Comparison of ENCODE assay signal across 9 mouse cellular contexts in genomic region chr9:69759721-69760221, GRCm38 (mm10). TPM values are rescaled to one million over a fixed set of nuclear protein-coding genes. Genes with fewer than 3 reads are reported as not detected.
DNase-seq lines count a peak whose midpoint lies in the region; ATAC-seq and TF ChIP-seq lines count a peak whose summit lies in the region.
"Had no signal": no experiment of that assay in that cellular context is flagged by ENCODE, and none has a peak within 500 bp of the region (broad histone marks: within the 10 kb centered on the region; RNA-seq: fewer than 3 reads in every experiment).

No protein-coding gene starts in this region.

- no peaks in the 10 kb centered on the region for H3K9me3 ChIP-seq in lung, postnatal 0 days (ENCODE audit: low read length)

- no peak for TF ChIP-seq CTCF in testis, adult 2 months (IDR thresholded peaks at IDR 0.05; ENCODE audit: control insufficient read depth, insufficient read depth, insufficient replicate concordance, low read depth, low read length)
- no peak for TF ChIP-seq CTCF in lung, postnatal 0 days (IDR thresholded peaks at IDR 0.05)

- H3K36me3 ChIP-seq in testis, adult 2 months (ENCODE audit: control insufficient read depth, insufficient read depth, low read length), result no peaks in the 10 kb centered on the region
- H3K36me3 ChIP-seq in lung, postnatal 0 days (ENCODE audit: insufficient read depth, low read length), result no peaks in the 10 kb centered on the region

- no peaks in the 10 kb centered on the region; the same call in 1 of the 2 replicates for H3K27me3 ChIP-seq in testis, adult 2 months (ENCODE audit: control insufficient read depth, insufficient read depth, low read length)
- peaks cover 96% of the 10 kb centered on the region for H3K27me3 ChIP-seq in lung, postnatal 0 days (replicated peaks; ENCODE audit: insufficient read depth, low read length)

- DNase-seq in CD4-positive, CD25-positive, alpha-beta regulatory T cell, adult 2 months (ENCODE audit: low read depth, low spot score), result peak; percentile 10
- DNase-seq in testis, postnatal 14 days (ENCODE audit: low spot score), result no peak
- DNase-seq in lung, postnatal 0 days (ENCODE audit: low spot score), result peak; percentile 9
- peak; percentile 63 for DNase-seq in thymus, postnatal 4 days
- no peak for DNase-seq in spleen, postnatal 36 days (ENCODE audit: low spot score in 2 of 2)
- no peak for DNase-seq in B cell, adult 2 months
- DNase-seq: adrenal gland, postnatal 10 days had no signal

- WGBS in lung, postnatal 0 days, result 1% methylated on average over 44 of the region's 44 CpGs

- TF ChIP-seq EP300 in lung, postnatal 0 days (IDR thresholded peaks at IDR 0.05), result no peak

- 0 out of 2 replicates have a peak overlapping the region, but pooled peaks have one; percentile 12 for H3K4me3 ChIP-seq in testis, adult 2 months (ENCODE audit: control insufficient read depth, low read depth, low read length)
- H3K4me3 ChIP-seq in lung, postnatal 0 days (ENCODE audit: low read depth, low read length), result no peak overlapping the region

- no peak for TF ChIP-seq POLR2A in testis, adult 2 months (IDR thresholded peaks at IDR 0.05; ENCODE audit: control insufficient read depth, low read depth, low read length)

- peaks cover 7% of the 10 kb centered on the region for H3K4me1 ChIP-seq in testis, adult 2 months (ENCODE audit: control insufficient read depth, insufficient read depth, low read length)
- no peaks in the 10 kb centered on the region for H3K4me1 ChIP-seq in lung, postnatal 0 days (ENCODE audit: insufficient read depth, low read depth, low read length)

- H3K4me2 ChIP-seq in lung, postnatal 0 days (replicated peaks; ENCODE audit: low read depth, low read length), result no peak overlapping the region

- no peak overlapping the region for H3K9ac ChIP-seq in lung, postnatal 0 days (replicated peaks; ENCODE audit: low read depth)

- ATAC-seq in CD4-positive, CD25-positive, alpha-beta regulatory T cell, adult 4 months, result no peak
- no peak for ATAC-seq in lung, postnatal 0 days

- H3K27ac ChIP-seq in testis, adult 2 months (ENCODE audit: control insufficient read depth, insufficient read depth, low read depth, low read length), result no peak overlapping the region
- no peak overlapping the region for H3K27ac ChIP-seq in lung, postnatal 0 days (ENCODE audit: low read length)

RNA-seq across cellular contexts. Expression of gene Foxb1, which starts 1.0 kb away (rescaled TPM):
- not detected for polyA plus RNA-seq in CD4-positive, CD25-positive, alpha-beta regulatory T cell, adult 4 months (2017; shearing (Covaris generic))
- not detected in 2 replicates for polyA plus RNA-seq in testis, adult 2 months (2012; rRNA removed)
- polyA plus RNA-seq in lung, postnatal 0 days (2015; fragmentation: Nextera tagmentation; extraction: Ambion mirVana), result not detected in 2 replicates

Comparison
In these comparisons a context has a peak if more than half of its experiments do, and no peak if none do; other contexts are left out.
1. DNase-seq: peak in CD4-positive, CD25-positive, alpha-beta regulatory T cell, adult 2 months (single experiment), lung, postnatal 0 days (single experiment) and thymus, postnatal 4 days (single experiment); none in testis, postnatal 14 days (single experiment), spleen, postnatal 36 days (0 of 2) and B cell, adult 2 months (0 of 2).